Mouse (Mus musculus): ENCODE results near the gene Zfp740.

The Zfp740 gene

DNA sequence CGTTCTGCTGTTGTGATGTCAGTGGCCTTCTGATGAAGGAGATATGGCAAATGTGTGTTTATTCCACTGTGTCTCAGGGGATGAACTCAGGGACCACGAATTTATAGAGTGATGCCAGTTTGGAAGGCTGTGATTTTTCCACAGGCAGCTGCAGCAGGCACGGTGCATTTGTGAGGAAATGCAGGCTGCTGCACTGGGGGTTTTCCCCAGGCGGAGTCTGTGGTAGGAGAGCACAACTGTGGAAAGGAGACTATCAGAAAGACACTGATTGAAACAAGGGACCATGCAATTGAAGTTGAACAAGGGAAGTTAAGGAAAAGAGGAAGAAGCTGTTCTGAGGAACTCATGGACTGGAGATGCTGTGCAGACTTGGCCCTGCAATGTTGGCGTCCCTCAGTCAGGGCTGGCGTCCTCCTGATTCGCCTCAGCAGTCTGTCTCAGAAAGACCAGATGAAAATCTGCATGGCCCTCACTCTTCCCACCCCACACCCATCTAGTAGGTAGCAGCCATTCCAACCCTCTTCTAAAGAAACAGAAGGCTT, 10.7 kb upstream of the Zfp740 start:
- in situ Hi-C loops (cut with MboI, MseI) = no loop called here

DNA sequence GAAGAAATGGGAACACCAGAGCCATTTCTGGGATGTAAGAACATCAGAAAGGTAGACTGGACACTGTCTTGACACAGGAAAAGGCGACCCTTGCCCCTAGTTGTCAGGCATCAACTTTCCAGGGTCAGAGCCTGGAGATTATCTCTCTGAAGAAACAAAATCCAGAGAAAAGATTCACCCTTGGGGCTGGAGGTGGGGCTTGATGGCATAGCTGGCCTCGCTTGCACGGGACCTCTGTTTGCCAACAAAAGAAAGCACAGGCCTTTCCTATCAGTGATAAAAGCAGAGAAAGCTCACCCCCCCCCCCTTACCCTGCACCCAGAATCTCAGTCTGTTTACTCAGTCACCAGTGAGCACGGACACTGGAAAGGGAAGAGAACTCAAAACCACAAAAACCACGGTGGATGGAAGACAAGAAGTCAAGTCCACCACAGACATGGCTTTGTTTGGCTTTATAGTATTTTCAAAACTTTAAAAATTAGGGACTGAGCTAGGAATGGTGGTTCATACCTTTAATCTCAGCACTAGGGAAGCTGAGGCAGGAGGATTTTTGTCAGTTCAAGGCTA, 10.1 kb upstream of the Zfp740 start:
- in situ Hi-C loops (cut with MboI, MseI) = no loop called here

DNA sequence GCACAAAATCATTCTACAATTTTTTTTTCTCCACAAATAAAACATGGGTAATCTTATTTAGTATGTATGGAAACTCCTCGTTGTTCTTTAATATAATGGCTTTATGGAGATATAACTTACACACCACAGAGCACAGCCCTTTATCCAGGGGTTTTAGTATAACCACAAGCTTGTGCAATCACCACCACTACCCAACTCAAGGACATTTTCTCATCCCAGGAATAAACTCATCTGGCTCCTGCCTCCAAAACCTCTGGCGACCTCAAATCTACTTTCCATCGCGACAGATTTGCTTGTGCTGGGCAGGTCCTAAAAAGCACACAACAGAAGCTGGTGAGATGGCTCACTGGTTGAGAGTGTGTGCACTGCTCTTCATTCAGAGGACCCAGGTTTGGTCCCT, 9.4 kb upstream of the Zfp740 start:
- in situ Hi-C loops (cut with MboI, MseI) = no loop called here

DNA sequence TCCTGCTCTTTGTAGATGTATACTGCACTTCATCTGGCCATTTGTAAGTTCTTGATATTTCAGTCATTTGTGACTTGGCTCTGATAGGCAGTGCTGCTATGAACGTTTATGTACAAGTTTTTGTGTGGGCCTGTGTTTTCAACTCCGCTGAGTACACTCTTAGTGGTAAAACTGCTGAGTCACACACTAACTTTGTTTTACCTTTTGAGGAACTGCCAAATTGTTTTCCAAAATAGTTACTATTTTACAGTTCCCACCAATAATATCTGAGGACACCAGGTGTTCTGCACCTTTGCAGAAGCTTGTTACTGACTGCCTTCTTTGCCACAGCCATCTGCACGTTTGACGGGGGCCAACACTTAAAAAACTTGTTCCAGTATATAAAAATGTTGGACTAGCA, 8.6 kb upstream of the Zfp740 start:
- in situ Hi-C loops (cut with MboI, MseI) = no loop called here

DNA sequence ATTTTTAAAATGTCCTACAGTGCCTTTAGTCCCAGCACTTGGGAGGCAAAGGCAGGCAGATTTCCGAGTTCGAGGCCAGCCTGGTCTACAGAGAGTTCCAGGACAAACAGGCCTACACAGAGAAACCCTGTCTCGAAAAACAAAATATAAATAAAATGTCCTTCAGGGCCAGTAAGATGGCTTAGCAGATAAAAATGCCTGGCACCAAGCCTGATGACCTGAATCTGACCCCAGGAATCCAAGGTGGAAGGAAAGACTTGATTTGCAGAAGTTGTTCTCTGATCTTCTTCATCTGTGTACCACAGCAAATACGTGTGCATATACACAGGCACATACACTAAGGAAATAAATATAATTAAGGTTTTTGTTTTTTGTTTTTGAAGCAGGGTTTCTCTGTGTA, 7.7 kb upstream of the Zfp740 start:
- in situ Hi-C loops (cut with MboI, MseI) = no loop called here

DNA sequence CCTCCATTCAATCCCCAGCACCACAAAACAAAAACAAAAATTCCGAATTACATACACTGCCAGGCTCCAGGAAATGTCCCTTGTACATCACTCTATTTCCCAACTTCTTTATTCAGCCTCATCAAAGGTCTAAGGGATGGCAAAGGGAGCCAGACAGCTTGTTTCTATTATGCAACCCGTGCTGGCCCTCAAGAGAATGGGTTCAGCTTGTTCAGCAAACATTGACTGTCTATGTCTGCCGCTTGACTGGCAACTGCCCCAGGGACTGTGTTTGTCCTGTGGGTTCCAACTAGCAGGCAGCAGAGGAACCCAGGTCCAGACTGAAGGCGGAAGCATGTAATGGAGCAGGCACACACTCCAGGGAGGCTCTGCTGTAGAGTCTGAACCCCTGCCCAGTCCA, 4.2 kb upstream of the Zfp740 start:
- in situ Hi-C loops (cut with MboI, MseI) = no loop called here

DNA sequence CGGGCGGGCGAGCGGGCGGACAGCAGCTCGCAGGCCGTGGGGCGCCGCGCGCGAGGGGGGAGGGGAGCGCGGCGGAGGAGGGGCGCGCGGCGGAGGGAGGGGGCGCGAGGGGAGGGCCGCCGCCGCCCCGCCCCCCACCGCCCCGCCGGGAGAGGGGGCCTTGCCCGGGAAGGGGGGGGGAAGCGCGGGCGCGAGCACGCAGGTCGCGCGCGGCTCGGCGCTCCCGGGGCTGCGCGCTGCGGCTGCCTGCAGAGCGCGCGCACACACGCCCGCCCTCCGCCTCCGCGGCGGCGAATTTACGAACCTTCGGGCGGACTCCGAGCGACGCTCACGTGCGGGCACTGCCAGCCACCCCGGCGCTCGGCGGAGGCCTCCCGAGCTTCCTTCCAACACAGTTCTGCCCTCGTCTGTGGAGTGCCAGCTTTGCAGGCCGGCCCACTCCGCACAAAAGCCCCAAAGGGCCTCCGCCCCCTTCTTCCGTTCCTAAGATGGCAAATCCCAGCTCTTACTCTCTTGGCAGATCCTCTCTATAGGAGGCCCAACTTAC, 859 bp downstream of the Zfp740 start:
- in situ Hi-C loops (cut with MboI, MseI) = no loop called here

DNA sequence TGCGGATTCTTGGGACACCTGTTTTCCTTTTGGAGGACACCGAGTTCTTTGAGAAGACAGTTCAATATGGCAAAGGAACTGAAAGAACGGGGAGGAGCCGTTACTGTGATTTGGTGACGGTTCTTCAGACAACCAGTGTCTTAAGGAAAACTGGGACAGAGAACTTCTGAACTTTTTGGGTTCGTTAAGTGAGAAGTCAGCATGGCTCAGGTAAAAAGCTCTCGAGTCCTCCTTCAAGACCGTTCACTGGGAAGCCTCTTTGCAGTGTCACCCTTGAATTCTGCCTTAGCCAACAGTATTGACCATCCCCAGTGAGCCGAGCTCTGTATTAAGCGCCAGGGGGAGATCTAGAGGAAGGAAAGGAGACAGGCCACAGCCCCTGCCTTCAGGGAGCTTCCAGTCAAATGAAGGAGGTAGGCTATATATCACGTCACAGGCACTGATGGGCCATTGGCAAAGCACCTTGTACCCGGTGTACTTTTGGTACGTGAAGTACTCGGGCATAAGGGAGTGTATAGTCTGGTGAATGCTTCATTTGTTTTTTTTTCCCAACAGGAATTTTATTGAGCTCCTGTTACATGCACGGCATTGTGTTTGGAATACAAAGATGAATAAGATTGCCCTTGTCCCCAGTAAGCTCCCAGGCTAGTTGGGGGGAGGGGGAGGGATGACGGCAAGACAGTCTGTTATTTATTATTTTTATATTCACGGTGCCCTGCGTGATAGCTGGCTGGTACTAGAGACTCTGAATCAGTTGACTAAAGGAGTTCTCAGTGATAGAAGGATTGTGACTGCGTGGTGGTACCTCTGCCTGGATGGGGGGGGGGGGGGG, 1.8 kb downstream of the Zfp740 start, which contains the start of gene Csad:
Gene Csad, minus strand, starts transcription at position 51 of the 832 bp plus-strand sequence.
- in situ Hi-C loops (cut with MboI, MseI) = no loop called here

DNA sequence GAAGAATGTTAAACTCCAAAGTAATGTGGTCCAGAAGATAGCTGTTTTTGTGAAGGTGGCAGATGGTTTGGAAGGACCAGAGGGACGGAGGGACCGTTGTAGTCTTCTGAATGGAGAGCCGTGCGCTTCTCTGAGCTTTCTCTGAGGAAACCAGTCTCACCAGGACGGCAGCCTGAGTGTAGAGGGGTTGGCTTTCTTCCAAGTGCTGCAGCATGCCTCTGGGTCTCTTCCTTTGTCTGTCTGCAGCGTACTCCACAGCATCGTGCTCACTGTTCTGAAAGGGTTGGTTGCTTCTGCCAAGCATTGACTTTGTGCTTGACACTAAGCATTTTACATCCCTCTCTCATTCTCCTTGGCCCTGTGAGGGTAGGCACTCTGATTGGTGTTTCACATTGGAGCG, 2.7 kb downstream of the Zfp740 start:
- in situ Hi-C loops (cut with MboI, MseI) = no loop called here

DNA sequence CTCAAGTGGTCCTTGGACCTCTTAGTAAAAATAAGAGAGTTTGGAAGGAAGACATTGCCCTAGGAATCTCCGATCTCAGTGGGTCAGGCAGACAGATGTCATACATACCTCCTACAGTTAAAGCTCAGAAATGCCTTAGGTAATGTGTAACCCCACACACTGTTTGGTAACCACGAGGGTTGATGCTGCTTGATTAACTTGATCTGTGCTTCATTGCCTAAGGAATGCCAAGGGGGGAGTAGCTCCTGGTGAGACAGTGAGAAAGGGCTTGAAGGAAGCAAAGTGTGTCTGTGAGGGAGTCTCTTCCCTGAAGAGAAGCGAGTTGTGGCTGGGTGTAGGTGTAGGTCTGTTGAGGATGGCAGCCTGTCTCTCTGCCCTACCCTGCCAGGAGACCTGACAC, 4.3 kb downstream of the Zfp740 start:
- in situ Hi-C loops (cut with MboI, MseI) = no loop called here

DNA sequence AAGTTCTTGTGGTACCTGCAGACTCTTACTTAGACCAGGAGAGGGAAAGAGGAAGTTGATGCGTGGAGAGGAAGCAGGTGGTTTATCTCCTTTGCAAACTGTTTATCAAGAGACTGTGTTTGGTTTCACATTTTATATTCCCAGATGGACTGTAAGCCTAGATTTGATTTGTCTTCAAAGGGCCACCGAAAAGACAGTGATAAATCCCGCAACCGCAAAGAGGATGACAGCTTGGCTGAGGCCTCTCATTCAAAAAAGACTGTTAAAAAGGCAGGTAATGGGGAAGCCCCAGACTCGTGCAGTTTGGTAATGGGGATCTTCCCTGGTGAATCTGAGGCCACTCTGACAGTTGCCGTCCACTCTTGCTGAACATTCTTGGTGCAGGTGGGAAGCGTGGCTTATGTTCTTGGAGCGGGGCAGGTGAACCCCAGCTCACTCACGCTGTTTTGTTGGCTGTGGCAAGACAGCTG, 5.1 kb downstream of the Zfp740 start:
- in situ Hi-C loops (cut with MboI, MseI) = no loop called here

DNA sequence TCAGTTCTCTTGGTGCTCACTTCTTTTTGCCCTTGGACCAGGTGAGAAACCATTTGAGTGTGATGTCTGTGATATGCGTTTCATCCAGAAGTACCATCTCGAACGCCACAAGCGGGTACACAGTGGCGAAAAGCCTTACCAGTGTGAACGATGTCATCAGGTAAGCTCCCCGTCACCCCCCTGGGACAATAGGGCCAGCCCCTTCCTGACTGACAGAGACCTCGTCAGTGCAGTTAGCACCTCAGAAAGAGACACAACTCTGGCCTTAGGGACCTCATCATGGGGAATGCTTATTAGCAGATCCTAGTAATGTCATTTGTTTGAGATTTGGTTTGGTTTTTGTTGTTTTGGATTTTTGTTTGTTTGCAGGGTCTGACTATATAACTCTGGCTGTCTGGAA, 6.1 kb downstream of the Zfp740 start:
- in situ Hi-C loops (cut with MboI, MseI) = no loop called here

DNA sequence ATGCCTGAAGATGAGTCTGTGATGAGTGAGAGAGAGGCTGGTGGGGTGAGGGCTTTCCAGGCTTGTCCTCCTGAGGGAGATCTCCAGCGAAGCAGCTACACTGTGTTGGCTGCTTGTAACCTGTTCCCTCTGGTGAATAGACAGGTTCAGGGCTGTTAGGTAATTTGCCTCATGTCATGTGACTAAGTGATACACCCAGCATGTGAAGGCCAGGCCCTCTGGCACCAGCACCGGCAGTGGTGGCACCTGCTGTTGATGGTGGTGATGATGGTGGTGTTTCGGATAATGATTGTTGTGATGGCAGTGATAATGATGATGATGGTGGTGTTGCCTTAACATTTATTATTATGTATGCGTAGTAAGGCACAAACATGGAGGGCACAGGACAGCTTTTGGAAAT, 7.8 kb downstream of the Zfp740 start:
- in situ Hi-C loops (cut with MboI, MseI) = no loop called here

DNA sequence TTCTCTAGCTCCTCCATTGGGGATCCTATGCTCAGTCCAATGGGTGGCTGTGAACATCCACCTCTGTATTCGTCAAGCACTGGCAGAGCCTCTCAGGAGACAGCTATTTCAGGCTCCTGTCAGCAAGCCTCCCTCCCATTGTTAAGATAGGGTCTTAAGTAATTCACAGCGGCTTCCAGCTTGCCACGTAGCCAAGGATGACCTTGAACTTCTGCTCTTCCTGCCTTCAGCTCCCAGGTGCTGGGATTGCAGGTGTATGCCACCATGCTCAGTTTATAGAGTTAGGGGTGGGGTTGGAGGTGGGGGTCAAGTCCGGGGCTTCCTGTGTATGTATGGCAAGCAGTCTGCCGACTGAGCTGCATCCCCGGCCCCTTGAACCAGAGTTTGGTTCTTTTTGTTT, 8.8 kb downstream of the Zfp740 start:
- in situ Hi-C loops (cut with MboI, MseI) = no loop called here

DNA sequence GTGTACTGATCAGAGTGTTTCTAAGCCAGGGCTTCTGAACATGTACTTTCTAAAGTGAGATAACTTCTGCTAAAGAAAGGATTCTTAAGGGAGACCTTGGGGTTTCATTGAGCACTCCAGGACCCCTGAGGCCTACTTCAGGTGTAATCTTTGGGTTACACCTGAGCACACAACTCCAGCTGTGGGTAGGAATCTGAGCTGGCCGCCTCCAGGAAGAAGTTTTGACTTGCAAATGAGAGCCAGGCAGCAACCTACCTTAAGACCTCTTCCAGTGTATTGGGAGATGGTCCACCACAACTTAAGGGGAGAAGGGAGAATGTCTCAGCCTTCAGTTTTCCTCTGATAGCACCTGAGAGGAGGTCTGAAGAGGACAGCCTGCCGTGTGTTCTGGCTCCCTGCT, 11.1 kb downstream of the Zfp740 start:
- in situ Hi-C loops (cut with MboI, MseI) = no loop called here

DNA sequence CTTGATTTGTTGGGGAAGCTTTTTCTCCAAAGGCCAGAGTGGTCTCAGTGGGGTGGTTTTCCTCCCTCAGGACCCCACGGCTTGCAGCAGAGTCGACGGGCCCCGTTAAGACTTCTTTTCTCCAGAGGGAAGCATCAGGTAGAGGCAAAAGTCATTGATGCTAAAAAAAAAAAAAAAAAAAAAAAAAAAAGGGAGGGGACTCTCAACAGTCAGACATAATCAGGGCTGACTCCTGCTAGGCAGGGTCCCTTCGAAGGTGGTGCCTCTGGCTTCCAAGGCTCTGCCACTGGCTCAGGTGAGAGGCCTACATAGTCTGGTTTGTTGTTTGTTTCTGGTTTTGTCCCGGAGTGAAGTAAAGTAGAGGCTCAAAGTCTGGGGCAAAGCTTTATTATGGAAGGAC, 12.6 kb downstream of the Zfp740 start:
- in situ Hi-C loops (cut with MboI, MseI) = no loop called here

DNA sequence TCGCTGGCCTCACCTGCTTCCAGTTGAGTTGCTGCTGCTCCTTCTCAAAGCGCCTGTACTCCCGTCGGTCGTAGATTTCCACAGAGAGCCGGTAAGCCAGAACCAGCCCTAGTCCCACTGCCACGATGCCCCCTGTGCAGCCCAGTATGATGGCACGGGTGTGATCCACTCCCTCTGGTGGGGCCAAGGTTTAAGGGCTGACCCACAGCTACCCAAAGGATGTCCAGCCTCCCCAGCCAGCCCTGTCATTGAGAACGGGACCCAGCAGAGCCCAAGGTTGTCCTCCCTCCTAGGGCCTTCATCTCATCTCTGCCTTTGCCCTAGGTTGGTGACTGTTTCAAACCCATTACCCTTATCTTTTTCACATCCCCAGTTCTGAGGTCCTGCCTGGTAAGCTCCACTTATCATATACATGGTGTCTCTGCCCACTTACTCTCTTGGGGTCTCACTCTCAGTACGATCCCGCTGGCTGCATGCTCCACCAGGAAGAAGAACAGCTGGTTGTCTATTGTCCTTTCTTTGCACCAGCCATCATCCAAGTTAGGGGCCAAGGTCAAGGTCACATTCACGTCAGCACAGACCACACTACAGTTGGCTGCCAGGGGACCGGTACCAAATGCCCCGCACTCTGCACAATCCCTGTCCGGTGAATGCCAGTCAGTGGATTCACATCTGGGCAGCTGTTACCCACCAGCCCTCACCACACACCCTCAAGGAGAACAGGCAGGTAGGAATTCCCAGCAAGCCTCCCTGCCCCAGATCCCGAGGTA, 13.6 kb downstream of the Zfp740 start:
- in situ Hi-C loops (cut with MboI, MseI) = no loop called here

DNA sequence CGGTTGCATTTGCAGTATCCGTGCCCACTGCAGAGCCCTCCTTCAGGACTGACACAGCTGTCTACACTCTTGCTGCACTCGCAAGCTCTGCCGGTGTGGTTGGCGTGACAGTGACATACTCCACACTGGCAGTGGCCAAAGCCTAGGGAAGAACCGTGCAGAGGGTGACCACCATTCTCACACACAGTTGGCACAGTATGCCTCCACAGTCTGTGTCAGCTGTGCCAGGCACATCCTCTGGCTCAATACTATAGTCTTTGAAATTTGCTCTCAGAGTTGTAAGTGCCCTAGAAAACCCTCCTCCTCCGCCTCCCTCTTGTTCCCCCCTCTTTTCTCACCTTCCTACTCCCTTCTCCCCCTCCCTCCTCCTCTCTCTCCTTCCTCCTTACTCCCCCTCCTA, 14.3 kb downstream of the Zfp740 start:
- in situ Hi-C loops (cut with MboI, MseI) = no loop called here

DNA sequence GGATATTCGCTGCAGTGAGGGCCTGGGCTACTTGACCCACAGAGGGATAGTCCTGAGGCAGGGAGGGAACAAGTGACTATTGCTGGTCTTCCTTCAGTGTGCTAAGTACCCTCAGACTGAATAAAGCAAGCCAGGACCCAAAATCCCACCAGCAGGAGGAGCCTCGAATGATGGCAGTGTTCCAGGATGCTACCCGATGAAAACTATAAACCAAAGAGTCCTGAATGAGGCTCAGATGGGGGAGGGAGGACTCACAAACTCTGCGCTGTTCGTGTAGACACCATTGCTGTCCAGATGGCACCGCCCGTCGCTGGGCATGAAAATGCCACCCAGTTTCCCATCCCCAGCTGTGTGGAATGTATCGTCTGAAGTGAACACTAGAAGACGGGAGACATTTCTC, 19.3 kb downstream of the Zfp740 start:
- in situ Hi-C loops (cut with MboI, MseI) = no loop called here

DNA sequence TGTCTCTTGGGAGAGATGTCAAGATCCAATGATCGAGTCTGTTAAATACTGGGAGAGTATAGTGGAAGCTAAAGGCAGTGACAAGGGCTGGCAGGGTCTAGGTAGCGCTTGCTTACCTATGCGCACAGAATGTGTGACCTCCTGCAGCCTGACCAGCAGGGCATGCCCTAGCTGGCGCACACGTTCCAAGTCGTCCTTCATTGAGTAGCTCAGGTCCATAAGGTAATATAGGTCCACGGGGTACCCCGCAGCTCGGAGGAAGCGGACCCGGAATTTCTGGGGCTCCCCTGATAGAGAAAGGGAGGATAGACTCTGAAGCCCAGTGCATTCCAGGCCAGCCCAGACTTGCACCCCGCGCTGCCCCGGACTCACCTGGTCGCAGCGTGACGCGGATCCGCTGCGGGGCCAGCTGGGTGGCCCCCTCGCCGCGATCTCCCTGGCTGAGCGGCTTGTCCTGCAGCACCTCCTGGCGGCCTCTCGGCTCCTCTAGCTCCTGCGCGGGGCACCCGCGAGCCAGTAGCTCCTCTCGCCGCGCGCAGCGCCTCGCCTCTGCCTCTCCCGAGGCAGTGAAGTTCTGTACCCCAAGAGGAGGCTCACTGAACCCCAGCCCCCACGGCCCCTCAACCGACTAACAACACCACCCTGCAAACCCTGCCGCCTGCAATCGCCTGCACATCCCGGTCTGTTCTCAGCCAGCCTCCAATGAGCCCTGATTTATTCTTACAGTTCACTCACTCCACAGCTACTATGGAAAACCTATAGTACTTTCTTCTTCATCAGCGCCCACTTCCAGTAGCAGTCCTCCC, 21.3 kb downstream of the Zfp740 start:
- in situ Hi-C loops (cut with MboI, MseI) = no loop called here

DNA sequence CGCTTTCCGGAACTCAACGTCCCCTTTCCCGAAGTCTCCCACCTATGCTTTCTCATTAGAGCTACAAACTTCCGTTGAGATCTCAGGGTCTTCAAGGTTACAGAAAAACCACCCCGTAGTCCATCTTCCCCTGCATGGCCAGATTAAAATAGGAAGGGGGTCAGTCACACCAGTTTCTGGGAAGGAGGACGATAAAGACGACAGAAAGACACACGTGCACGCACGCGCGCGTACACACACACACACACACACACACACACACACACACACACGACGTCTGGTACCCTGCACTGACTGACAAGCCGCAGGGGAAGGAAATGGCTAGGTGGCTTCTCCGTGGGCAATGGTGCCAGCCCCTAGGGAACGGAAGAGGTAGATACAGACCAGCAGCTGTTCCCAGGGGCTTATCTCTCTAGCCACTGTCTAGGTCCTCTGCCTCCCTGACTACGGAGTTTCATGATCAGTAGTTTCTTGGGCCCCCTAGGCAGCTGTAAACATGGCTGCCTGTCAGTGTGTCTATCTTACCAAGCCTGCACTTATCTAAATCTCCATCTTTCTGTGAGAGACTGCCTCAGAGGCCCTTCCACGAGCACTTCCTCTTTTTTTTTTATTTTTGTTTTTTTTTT, 22.1 kb downstream of the Zfp740 start:
- in situ Hi-C loops (cut with MboI, MseI) = loop anchor here (5.0 kb wide), 1 partner anchor 48 kb away; no protein-coding TSS in a partner anchor

Measured in regulatory T cell (primary cell).